Mouse (Mus musculus) thymus, adult 2 months (tissue): Measurements from ENCODE around the gene Mslnl. TPM values are rescaled to one million over a fixed set of nuclear protein-coding genes. Genes with fewer than 3 reads are reported as not detected.

Experiments used
- DNase-seq: peaks from one replicate; pipeline ENCODE4 v3.0.0; 2021
- H3K27ac ChIP-seq: fragments of 200-500 bp; 2 replicates; pipeline ENCODE4 v1.5.1; 2012; ENCODE audit warnings: low read length, control low read depth; ENCODE audit not compliant: control insufficient read depth, insufficient read depth
- H3K27me3 ChIP-seq: fragments of 200-500 bp; 2 replicates; pipeline ENCODE4 v1.6.1; 2012; ENCODE audit warnings: mild to moderate bottlenecking, low read length, moderate library complexity, mixed read lengths; ENCODE audit not compliant: control insufficient read depth, insufficient read depth
- H3K36me3 ChIP-seq: fragments of 200-500 bp; 2 replicates; pipeline ENCODE4 v1.6.1; 2012; ENCODE audit warnings: mild to moderate bottlenecking, low read length, moderate library complexity; ENCODE audit not compliant: control insufficient read depth, insufficient read depth
- H3K4me1 ChIP-seq: fragments of 200-500 bp; replicated peaks from 2 replicates; pipeline ENCODE4 v1.6.1; 2012; ENCODE audit warnings: low read length; ENCODE audit not compliant: control insufficient read depth, insufficient read depth
- H3K4me3 ChIP-seq: fragments of 200-500 bp; 2 replicates; pipeline ENCODE4 v1.5.1; 2012; ENCODE audit warnings: mild to moderate bottlenecking, low read length, control low read depth, moderate library complexity; ENCODE audit not compliant: control insufficient read depth, insufficient read depth
- CTCF ChIP-seq: fragments of 200-500 bp; IDR thresholded peaks from 2 replicates; pipeline ENCODE4 v1.5.1; 2012; ENCODE audit warnings: mild to moderate bottlenecking, control low read depth, low read length, moderate library complexity, borderline replicate concordance; ENCODE audit not compliant: control insufficient read depth, poor library complexity, insufficient read depth; ENCODE audit errors: extremely low read depth
- POLR2A ChIP-seq: fragments of 200-500 bp; IDR thresholded peaks from 2 replicates; pipeline ENCODE4 v1.6.1; 2012; ENCODE audit warnings: mild to moderate bottlenecking, low read length, control low read depth, moderate library complexity; ENCODE audit not compliant: control insufficient read depth, poor library complexity, insufficient read depth; ENCODE audit errors: extremely low read depth
- WGBS: fragments of 180-500 bp; shearing (Covaris S2); methylation state at CpG from one replicate; pipeline ENCODE4 v1.1.7; 2018; 5-methylcytosine and 5-hydroxymethylcytosine counted together
- polyA plus RNA-seq: library from polyadenylated mRNA; depleted of rRNA; stranded (reverse); fragments of >200 nt; gene quantifications from 2 replicates; pipeline ENCODE4 v1.2.3, GENCODE M21; 2012

The Mslnl gene
- polyA plus RNA-seq, 1 experiment: 0.69 TPM

GRCm38 (mm10) chr17:25755086-25755485, 19.2 kb downstream of the Mslnl start:
- Histone ChIP-seq H3K27ac (no peak overlapping the region), H3K4me3 (no peak overlapping the region), H3K27me3 (no peaks in the 10 kb centered on the region), H3K36me3 (no peaks in the 10 kb centered on the region), H3K4me1 (no peaks in the 10 kb centered on the region)
- DNase-seq: no peak
- TF ChIP-seq CTCF (no peak), POLR2A (no peak)
- 84% methylated on average over 4 of the region's 4 CpGs for WGBS

GRCm38 (mm10) chr17:25755627-25756377, 20.0 kb downstream of the Mslnl start:
- 34% methylated on average over 4 of the region's 4 CpGs for WGBS
- Histone ChIP-seq H3K27me3 (no peaks in the 10 kb centered on the region), H3K36me3 (no peaks in the 10 kb centered on the region), H3K4me3 (no peak overlapping the region), H3K4me1 (no peaks in the 10 kb centered on the region), H3K27ac (no peak overlapping the region)
- DNase-seq: no peak
- TF ChIP-seq CTCF (no peak), POLR2A (no peak)

- Histone ChIP-seq H3K4me1 (no peaks in the 10 kb centered on the region), H3K36me3 (no peaks in the 10 kb centered on the region), H3K4me3 (no peak overlapping the region), H3K27me3 (no peaks in the 10 kb centered on the region), H3K27ac (no peak overlapping the region)
- DNase-seq: no peak
- no peak for TF ChIP-seq POLR2A
- TF ChIP-seq CTCF: no peak
- 72% methylated on average over 9 of the region's 9 CpGs for WGBS
These were observed 20.8 kb downstream of the Mslnl start for GRCm38 (mm10) chr17:25756378-25757242.

GRCm38 (mm10) chr17:25757691-25758090, 21.8 kb downstream of the Mslnl start:
- Histone ChIP-seq H3K27ac (no peak overlapping the region), H3K4me3 (no peak overlapping the region), H3K27me3 (no peaks in the 10 kb centered on the region), H3K36me3 (no peaks in the 10 kb centered on the region), H3K4me1 (no peaks in the 10 kb centered on the region)
- TF ChIP-seq POLR2A (no peak), CTCF (no peak)
- WGBS: 77% methylated on average over 3 of the region's 3 CpGs
- no peak for DNase-seq

- H3K36me3 ChIP-seq: no peaks in the 10 kb centered on the region
- 71% methylated on average over 8 of the region's 8 CpGs for WGBS
These were observed 24.3 kb downstream of the Mslnl start for GRCm38 (mm10) chr17:25760148-25760547.

GRCm38 (mm10) chr17:25761561-25761970, 25.7 kb downstream of the Mslnl start:
- no peaks in the 10 kb centered on the region for H3K36me3 ChIP-seq
- no peak for TF ChIP-seq CTCF
- H3K4me1 ChIP-seq: no peaks in the 10 kb centered on the region
- no peak for DNase-seq
- no peaks in the 10 kb centered on the region for H3K27me3 ChIP-seq
- no peak overlapping the region for H3K4me3 ChIP-seq
- 77% methylated on average over 4 of the region's 4 CpGs for WGBS
- H3K27ac ChIP-seq: no peak overlapping the region

More at GRCm38 (mm10) chr17:25760148-25760547, 24.3 kb downstream of the Mslnl start:
- no peak for DNase-seq
- no peak overlapping the region for H3K4me3 ChIP-seq
- H3K27me3 ChIP-seq: no peaks in the 10 kb centered on the region
- H3K27ac ChIP-seq: no peak overlapping the region
- TF ChIP-seq POLR2A: no peak
- no peak for TF ChIP-seq CTCF
- H3K4me1 ChIP-seq: no peaks in the 10 kb centered on the region
